Mouse (Mus musculus): ENCODE results near the gene Dcaf10. TPM values are rescaled to one million over a fixed set of nuclear protein-coding genes. Genes with fewer than 3 reads are reported as not detected.
"Not testable (repeated sequence)": the region's sequence is repeated elsewhere in the genome, so short reads cannot be mapped to it uniquely, and the experiment has no call there.

Gene Dcaf10
- total RNA-seq (2014; fragmentation: Nextera tagmentation) (11.2 and 20.1 TPM in 2 replicates), total RNA-seq (2017) (10.1 and 14.8 TPM in 2 replicates)

DNA sequence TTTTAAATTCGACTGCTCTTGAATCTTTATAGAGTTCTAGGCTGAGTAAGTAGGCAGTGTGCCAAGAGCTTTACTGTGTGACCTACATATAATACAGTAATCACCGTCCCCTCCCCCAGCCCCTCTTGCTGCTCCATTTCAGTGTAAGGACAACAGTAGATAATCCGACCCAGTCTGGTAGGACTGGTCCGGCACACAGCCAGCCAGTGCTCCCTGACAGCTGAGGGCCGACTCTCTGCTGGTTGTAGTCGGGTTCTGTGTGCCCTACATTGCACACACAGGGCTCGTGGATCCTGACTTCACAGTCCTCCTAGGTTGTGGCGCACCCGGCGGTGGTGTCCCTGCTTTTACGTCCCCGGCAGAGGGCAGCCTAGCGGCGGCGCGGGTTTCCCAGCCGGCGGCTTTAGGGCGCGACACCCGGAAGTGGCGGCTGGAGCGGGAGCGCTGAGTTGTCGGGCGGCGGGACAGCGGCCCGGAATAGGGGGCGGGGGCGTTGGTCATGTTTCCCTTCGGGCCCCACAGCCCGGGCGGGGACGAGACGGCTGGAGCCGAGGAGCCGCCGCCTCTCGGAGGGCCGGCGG, at the start of gene Dcaf10:
TSS of gene Dcaf10 (plus strand) at position 433 of the 581 bp plus-strand sequence.
- peak; percentile 94 for ATAC-seq (replicated peaks; ENCODE audit: poor library complexity, severe bottlenecking)

- peak; percentile 95 for ATAC-seq (replicated peaks; ENCODE audit: poor library complexity, severe bottlenecking)
Measured at GRCm38 (mm10) chr4:45296662-45297564, 45.0 kb upstream of the Dcaf10 start, which contains the start of gene Trmt10b. TSS of gene Trmt10b (plus strand) at chr4:45297127.

- no peak for ATAC-seq (replicated peaks; ENCODE audit: poor library complexity, severe bottlenecking)
Measured at GRCm38 (mm10) chr4:45305536-45305935, 36.4 kb upstream of the Dcaf10 start.

- ATAC-seq (replicated peaks; ENCODE audit: poor library complexity, severe bottlenecking), result peak; percentile 42; the same call in 1 of the 2 replicates
Measured at GRCm38 (mm10) chr4:45308046-45308445, 33.9 kb upstream of the Dcaf10 start.

- no peak for ATAC-seq (replicated peaks; ENCODE audit: poor library complexity, severe bottlenecking)
Measured at GRCm38 (mm10) chr4:45308606-45309005, 33.3 kb upstream of the Dcaf10 start.

- no peak for ATAC-seq (replicated peaks; ENCODE audit: poor library complexity, severe bottlenecking)
Measured at GRCm38 (mm10) chr4:45311056-45311455, 30.8 kb upstream of the Dcaf10 start.

DNA sequence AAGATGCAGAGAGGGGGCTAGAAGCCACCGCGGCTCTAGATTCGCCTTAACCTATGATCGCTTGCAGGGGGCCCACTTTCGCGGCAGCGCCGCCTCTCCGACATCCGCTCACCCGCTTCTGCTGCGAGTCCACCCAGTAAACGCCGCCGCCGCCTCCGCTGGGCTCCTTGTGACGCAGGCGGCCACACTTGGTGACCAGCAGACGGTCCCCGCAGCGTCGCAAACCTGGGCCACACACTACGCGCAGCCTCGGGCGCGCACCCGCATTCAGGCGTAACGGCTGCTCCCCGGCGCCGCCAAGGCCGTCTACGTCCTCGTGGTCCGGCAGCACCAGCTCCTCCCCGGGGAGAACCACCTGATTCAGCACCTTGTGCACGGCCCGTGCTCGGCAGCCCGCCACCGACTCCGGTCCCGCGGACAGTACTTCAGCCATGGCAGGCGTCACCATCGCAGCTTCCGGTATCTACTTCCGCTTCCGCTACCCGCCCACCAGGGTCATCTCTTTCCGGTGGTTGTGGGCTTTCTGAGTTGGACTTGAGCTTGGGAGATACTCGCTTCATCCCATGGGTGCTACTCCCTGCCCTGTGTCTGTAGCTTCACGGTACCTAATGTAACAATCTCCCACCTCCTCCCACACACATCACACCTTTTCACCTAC, 21.6 kb upstream of the Dcaf10 start:
- ATAC-seq (replicated peaks; ENCODE audit: poor library complexity, severe bottlenecking), result peak; percentile 92

DNA sequence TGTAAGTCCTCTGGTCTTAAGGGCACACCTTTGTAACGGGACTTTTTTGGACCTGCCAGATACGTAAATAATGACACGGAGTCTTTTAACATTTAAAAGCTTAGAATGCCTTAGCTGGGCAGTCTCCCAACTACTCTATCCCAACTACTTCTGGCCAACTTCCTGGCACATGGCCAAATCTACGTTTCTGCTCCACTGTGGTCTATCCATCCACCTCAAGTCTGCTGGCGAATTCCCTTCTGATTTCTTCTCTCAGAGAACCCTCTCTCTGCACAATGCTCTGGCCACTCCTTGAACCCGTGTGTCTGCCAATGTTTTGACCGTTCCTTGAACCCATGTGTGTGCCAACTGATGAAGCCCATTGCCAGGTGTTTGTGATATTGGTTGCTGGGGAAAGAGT, 10.8 kb upstream of the Dcaf10 start:
- no peak for ATAC-seq (replicated peaks; ENCODE audit: poor library complexity, severe bottlenecking)

- ATAC-seq (replicated peaks; ENCODE audit: poor library complexity, severe bottlenecking), result peak; percentile 35; the same call in 1 of the 2 replicates
Measured at GRCm38 (mm10) chr4:45332466-45332865, 9.4 kb upstream of the Dcaf10 start.

GRCm38 (mm10) chr4:45341226-45341625, 675 bp upstream of the Dcaf10 start:
- no peak for ATAC-seq (replicated peaks; ENCODE audit: poor library complexity, severe bottlenecking)

DNA sequence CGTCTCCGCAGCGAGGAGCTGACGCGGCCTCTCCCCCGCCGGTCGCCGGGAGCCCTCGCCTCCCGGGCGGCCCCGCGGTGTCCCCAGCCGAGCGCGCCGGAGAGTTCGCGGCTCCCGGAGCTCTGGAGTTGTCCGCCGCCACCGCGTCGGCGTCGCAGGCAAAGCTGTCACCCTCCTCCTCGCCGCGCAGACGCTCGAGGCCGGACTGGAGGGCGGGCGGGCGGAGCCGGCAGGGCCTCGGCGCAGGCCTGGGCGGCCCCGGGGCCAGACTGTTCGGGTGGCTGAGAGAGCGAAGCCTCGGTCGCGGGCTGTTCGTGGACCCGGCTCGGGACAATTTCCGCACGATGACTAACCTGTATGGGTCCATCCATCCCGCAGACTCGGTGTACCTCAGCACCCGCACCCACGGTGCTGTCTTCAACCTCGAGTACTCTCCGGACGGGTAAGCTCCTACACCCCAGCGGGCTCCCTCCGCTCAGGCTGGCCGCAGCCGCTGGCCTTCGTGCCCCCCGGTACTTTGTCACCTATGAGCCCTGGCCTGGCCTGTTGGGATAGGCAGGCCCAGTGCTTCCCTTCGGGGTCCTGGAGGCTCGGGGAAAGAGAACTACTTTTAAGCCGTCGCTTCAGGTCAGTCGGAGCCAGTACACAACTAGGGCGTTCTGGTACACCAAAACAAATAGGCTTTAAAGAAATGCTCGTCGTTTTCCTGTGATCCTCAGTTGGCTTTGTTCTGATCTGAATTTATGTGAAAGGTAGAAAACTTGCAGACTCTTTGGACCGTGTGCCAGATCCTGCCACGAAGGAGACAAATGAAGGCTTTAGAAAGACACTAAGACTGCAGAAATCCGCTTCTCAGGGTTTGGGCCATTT, 620 bp downstream of the Dcaf10 start, which contains the start of gene Exosc3:
TSS of gene Exosc3 (minus strand) at position 447 of the 870 bp plus-strand sequence.
- ATAC-seq (replicated peaks; ENCODE audit: poor library complexity, severe bottlenecking), result peak; percentile 35

GRCm38 (mm10) chr4:45356653-45357052, 14.8 kb downstream of the Dcaf10 start:
- ATAC-seq (replicated peaks; ENCODE audit: poor library complexity, severe bottlenecking), result no peak

GRCm38 (mm10) chr4:45371261-45371660, 29.4 kb downstream of the Dcaf10 start:
- no peak for ATAC-seq (replicated peaks; ENCODE audit: poor library complexity, severe bottlenecking)

DNA sequence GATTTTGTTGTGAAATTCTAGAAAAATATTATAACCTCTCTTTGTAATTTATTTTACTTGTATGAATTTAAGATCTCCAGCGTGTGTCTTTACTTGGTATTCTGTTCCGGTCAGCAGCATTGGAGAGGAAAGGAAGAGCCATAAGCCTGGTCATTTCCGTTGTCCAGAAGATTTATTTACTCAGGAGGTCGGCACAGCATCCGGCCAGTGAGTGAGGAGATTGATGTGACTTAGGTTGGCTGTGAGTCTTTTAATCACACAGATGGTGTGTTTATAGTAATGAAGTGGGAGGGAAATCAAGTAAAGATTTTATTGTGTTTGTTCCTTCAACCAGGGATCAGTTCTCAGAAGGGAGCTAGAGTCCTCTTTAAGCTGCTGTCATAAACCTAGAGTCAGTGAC, 33.0 kb downstream of the Dcaf10 start:
- ATAC-seq (replicated peaks; ENCODE audit: poor library complexity, severe bottlenecking), result no peak

DNA sequence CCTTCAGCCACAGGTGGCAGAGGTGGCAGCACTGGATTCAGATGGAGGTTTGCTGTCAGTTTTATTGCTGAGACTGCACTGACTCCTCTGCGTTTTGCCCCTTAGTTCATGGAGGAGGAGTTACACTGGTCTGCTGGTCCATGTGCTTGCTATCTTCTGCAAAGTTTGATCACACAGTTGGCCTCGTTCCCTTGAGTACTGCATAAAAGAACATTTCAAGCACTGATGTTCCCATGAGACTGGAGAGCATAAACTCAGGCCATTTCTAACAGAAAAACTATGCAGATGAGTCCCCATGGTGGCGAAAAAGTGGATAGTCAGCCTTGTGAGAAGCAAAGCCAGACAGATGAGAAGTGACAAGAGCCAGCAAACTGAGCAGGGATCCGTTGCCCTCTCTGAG, 34.7 kb downstream of the Dcaf10 start:
- no peak for ATAC-seq (replicated peaks; ENCODE audit: poor library complexity, severe bottlenecking)

DNA sequence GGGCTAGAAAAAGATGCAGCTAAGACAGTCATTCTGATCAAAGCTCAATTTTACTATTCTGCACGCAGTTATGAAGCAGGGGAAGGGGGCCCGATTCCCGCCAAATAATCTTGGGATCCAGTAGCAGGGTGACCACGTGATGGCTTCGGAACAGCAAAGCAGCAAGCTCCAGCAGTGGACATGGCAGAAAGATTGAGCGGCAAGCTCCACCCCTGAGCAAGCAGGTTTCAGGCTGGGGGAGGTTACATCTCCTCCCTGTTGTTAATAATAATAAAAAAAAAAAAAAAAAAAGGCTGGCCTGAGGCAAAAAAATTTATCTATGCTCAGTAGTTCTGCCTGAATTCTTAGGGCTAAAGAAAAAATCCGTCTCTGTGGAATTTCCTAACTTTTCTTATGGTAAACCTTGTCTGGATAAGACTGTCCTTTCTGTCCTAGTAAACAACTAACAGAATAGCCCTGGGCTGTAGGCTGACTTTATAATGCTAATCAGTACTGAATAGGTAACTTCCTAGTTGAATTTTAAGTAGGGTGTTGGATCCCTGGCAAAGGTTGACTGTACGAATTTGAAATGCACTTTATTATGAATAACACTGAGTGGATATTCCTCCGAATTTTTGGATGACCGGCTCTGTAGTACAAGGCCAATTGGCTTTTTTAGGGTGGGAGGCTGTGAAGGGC, 39.1 kb downstream of the Dcaf10 start:
- ATAC-seq (replicated peaks; ENCODE audit: poor library complexity, severe bottlenecking), result not testable (repeated sequence)

GRCm38 (mm10) chr4:45382133-45382532, 40.2 kb downstream of the Dcaf10 start:
- not testable (repeated sequence) for ATAC-seq (replicated peaks; ENCODE audit: poor library complexity, severe bottlenecking)

GRCm38 (mm10) chr4:45387296-45387695, 45.4 kb downstream of the Dcaf10 start:
- ATAC-seq (replicated peaks; ENCODE audit: poor library complexity, severe bottlenecking), result not testable (repeated sequence)

DNA sequence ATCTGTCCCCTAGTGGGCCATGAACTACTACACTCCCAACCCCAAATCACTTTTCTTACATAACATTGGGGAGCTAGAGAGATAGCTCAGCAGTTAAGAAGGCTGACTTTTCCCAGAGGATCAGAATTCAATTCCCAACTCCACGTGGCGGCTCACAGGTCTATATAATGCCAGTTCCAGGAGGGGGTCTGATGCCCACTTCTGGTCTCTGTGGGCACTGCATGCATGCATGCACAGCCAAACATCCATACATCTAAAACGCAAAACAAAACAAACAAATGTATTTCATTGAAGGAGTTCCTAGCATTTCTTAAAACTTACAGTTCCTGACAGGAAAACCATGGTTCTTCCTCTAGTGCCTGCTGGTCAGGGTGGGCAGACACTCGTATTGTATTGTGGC, 50.2 kb downstream of the Dcaf10 start:
- no peak for ATAC-seq (replicated peaks; ENCODE audit: poor library complexity, severe bottlenecking)
